Mouse (Mus musculus) midbrain, embryonic 16.5 days (tissue): ENCODE measurements around the gene Sgo1. TPM values are rescaled to one million over a fixed set of nuclear protein-coding genes. Genes with fewer than 3 reads are reported as not detected.
A peak's percentile ranks its signal among the peaks of the same experiment; 100 is the strongest.
"Not testable (repeated sequence)": the region's sequence is repeated elsewhere in the genome, so short reads cannot be mapped to it uniquely, and the experiment has no call there.

Experiments used
- ATAC-seq: fragments of 200-750 bp; cut with Nextera tagmentation; 2 replicates; pipeline ENCODE4 v1.8.0; 2017; ENCODE audit warnings: moderate TSS enrichment
- H3K27ac ChIP-seq: fragments of 300-500 bp; sonication (generic); 2 replicates; pipeline ENCODE4 v1.5.1; 2014; ENCODE audit warnings: mild to moderate bottlenecking, low read length, mixed read lengths
- H3K27me3 ChIP-seq: fragments of 300-500 bp; sonication (generic); 2 replicates; pipeline ENCODE4 v1.6.1; 2014; ENCODE audit warnings: low read depth, low read length, mixed read lengths; ENCODE audit not compliant: control insufficient read depth, insufficient read depth
- H3K36me3 ChIP-seq: fragments of 300-500 bp; sonication (generic); 2 replicates; pipeline ENCODE4 v1.6.1; 2014; ENCODE audit warnings: mild to moderate bottlenecking, low read length, moderate library complexity, mixed read lengths; ENCODE audit not compliant: control insufficient read depth, insufficient read depth
- H3K4me1 ChIP-seq: fragments of 300-500 bp; sonication (generic); 2 replicates; pipeline ENCODE4 v1.6.1; 2014; ENCODE audit warnings: mild to moderate bottlenecking, low read length, mixed read lengths; ENCODE audit not compliant: control insufficient read depth, insufficient read depth
- H3K4me2 ChIP-seq: fragments of 300-500 bp; sonication (generic); 2 replicates; pipeline ENCODE4 v1.6.1; 2014; ENCODE audit warnings: mild to moderate bottlenecking, low read length, mixed read lengths
- H3K4me3 ChIP-seq: fragments of 300-500 bp; sonication (generic); 2 replicates; pipeline ENCODE4 v1.5.1; 2014; ENCODE audit warnings: low read depth, mild to moderate bottlenecking, low read length, moderate library complexity, mixed read lengths
- H3K9ac ChIP-seq: fragments of 300-500 bp; sonication (generic); 2 replicates; pipeline ENCODE4 v1.6.1; 2014; ENCODE audit warnings: low read depth, low read length, mixed read lengths
- H3K9me3 ChIP-seq: fragments of 300-500 bp; sonication (generic); replicated peaks from 2 replicates; pipeline ENCODE4 v1.6.1; 2014; ENCODE audit warnings: mild to moderate bottlenecking, low read length, mixed read lengths; ENCODE audit not compliant: control insufficient read depth, poor library complexity, severe bottlenecking
- WGBS: fragments of 180-500 bp; shearing (Covaris S2); extraction: QIAGEN DNeasy Blood & Tissue Kit; methylation state at CpG from one replicate; pipeline ENCODE4 v1.1.7; 2014; 5-methylcytosine and 5-hydroxymethylcytosine counted together
- polyA plus RNA-seq: library from polyadenylated mRNA; unstranded; fragments of >200 nt; fragmentation: Nextera tagmentation; extraction: Ambion mirVana; gene quantifications from 2 replicates; pipeline ENCODE4 v1.2.1, GENCODE M21; 2015

The Sgo1 gene
- 2.5 and 4.3 TPM in 2 replicates for polyA plus RNA-seq

GRCm38 (mm10) chr17:53688877-53689802 lies at the start of gene Sgo1:
Gene Sgo1, minus strand, starts transcription at chr17:53689333.
- peak; percentile 100 for ATAC-seq
- H3K4me2 ChIP-seq, result peak within 1 kb of the TSS; percentile 91
- no peaks in the 10 kb centered on the region for H3K36me3 ChIP-seq
- no peaks in the 10 kb centered on the region for H3K9me3 ChIP-seq
- peak within 1 kb of the TSS; percentile 60 for H3K4me3 ChIP-seq
- peak within 1 kb of the TSS; percentile 82 for H3K9ac ChIP-seq
- peaks cover 8% of the 10 kb centered on the region for H3K4me1 ChIP-seq
- under 1% methylated on average over 78 of the region's 78 CpGs for WGBS
- peak within 1 kb of the TSS; percentile 96 for H3K27ac ChIP-seq
- H3K27me3 ChIP-seq, result no peaks in the 10 kb centered on the region

- 89% methylated on average over 3 of the region's 3 CpGs for WGBS
- not testable (repeated sequence) for H3K4me1 ChIP-seq, H3K36me3 ChIP-seq, H3K4me2 ChIP-seq, H3K9ac ChIP-seq, ATAC-seq, H3K9me3 ChIP-seq, H3K4me3 ChIP-seq, H3K27me3 ChIP-seq, H3K27ac ChIP-seq
Observed at GRCm38 (mm10) chr17:53718916-53719315, 29.8 kb upstream of the Sgo1 start.

- Histone ChIP-seq H3K9me3 (no peaks in the 10 kb centered on the region), H3K9ac (no peak overlapping the region), H3K27me3 (no peaks in the 10 kb centered on the region), H3K4me2 (no peak overlapping the region), H3K4me1 (no peaks in the 10 kb centered on the region), H3K4me3 (no peak overlapping the region), H3K27ac (no peak overlapping the region), H3K36me3 (no peaks in the 10 kb centered on the region)
- WGBS, result 65% methylated on average over 1 of the region's 1 CpGs
- ATAC-seq, result no peak
Observed at GRCm38 (mm10) chr17:53718474-53718873, 29.3 kb upstream of the Sgo1 start.

- whole genome bisulfite sequencing, result 81% methylated on average over 1 of the region's 1 CpGs
Observed at GRCm38 (mm10) chr17:53715161-53715560, 26.0 kb upstream of the Sgo1 start.

GRCm38 (mm10) chr17:53714453-53714852 lies 25.3 kb upstream of the Sgo1 start:
- ATAC-seq, result no peak
- Histone ChIP-seq H3K36me3 (no peaks in the 10 kb centered on the region), H3K9me3 (no peaks in the 10 kb centered on the region), H3K4me3 (no peak overlapping the region), H3K27ac (no peak overlapping the region), H3K27me3 (no peaks in the 10 kb centered on the region), H3K4me1 (no peaks in the 10 kb centered on the region), H3K9ac (no peak overlapping the region), H3K4me2 (no peak overlapping the region)
- WGBS, result 74% methylated on average over 1 of the region's 1 CpGs

More at GRCm38 (mm10) chr17:53715161-53715560, 26.0 kb upstream of the Sgo1 start:
- H3K4me1 ChIP-seq, H3K4me3 ChIP-seq, H3K4me2 ChIP-seq, H3K27ac ChIP-seq, H3K36me3 ChIP-seq, H3K9me3 ChIP-seq, ATAC-seq, H3K9ac ChIP-seq, H3K27me3 ChIP-seq: not testable (repeated sequence)

GRCm38 (mm10) chr17:53697521-53697920 lies 8.4 kb upstream of the Sgo1 start:
- WGBS, result 90% methylated on average over 8 of the region's 8 CpGs
- ATAC-seq, result not testable (repeated sequence)

GRCm38 (mm10) chr17:53694039-53694438 lies 4.9 kb upstream of the Sgo1 start:
- no peak for ATAC-seq
- 80% methylated on average over 2 of the region's 2 CpGs for WGBS

More at GRCm38 (mm10) chr17:53697521-53697920, 8.4 kb upstream of the Sgo1 start:
- H3K4me3 ChIP-seq, H3K4me1 ChIP-seq, H3K27me3 ChIP-seq, H3K9me3 ChIP-seq, H3K4me2 ChIP-seq, H3K36me3 ChIP-seq, H3K27ac ChIP-seq, H3K9ac ChIP-seq: not testable (repeated sequence)

GRCm38 (mm10) chr17:53689946-53690345 lies 813 bp upstream of the Sgo1 start:
- 20% methylated on average over 7 of the region's 7 CpGs for WGBS

More at GRCm38 (mm10) chr17:53694039-53694438, 4.9 kb upstream of the Sgo1 start:
- Histone ChIP-seq H3K9me3 (no peaks in the 10 kb centered on the region), H3K36me3 (no peaks in the 10 kb centered on the region), H3K27ac (no peak overlapping the region), H3K27me3 (no peaks in the 10 kb centered on the region), H3K9ac (no peak overlapping the region), H3K4me3 (no peak overlapping the region), H3K4me2 (no peak overlapping the region), H3K4me1 (peaks cover 6% of the 10 kb centered on the region)

GRCm38 (mm10) chr17:53688321-53688720 lies 812 bp downstream of the Sgo1 start:
- no peaks in the 10 kb centered on the region for H3K36me3 ChIP-seq
- no peak overlapping the region for H3K4me3 ChIP-seq
- 30% methylated on average over 1 of the region's 1 CpGs for WGBS
- H3K9me3 ChIP-seq, result no peaks in the 10 kb centered on the region
- H3K4me2 ChIP-seq, result no peak overlapping the region; the same call in 1 of the 2 replicates
- no peaks in the 10 kb centered on the region for H3K27me3 ChIP-seq
- H3K27ac ChIP-seq, result no peak overlapping the region
- ATAC-seq, result no peak
- peaks cover 8% of the 10 kb centered on the region for H3K4me1 ChIP-seq
- no peak overlapping the region for H3K9ac ChIP-seq

More at GRCm38 (mm10) chr17:53689946-53690345, 813 bp upstream of the Sgo1 start:
- Histone ChIP-seq H3K9me3 (no peaks in the 10 kb centered on the region), H3K27ac (peak overlapping the region; percentile 96), H3K4me2 (peak overlapping the region; percentile 91), H3K4me1 (peaks cover 8% of the 10 kb centered on the region), H3K36me3 (no peaks in the 10 kb centered on the region), H3K4me3 (peak overlapping the region; percentile 60), H3K27me3 (no peaks in the 10 kb centered on the region), H3K9ac (peak overlapping the region; percentile 82)
- peak; percentile 40 for ATAC-seq
